Mouse (Mus musculus): ENCODE measurements around the gene Mbl1. TPM values are rescaled to one million over a fixed set of nuclear protein-coding genes. Genes with fewer than 3 reads are reported as not detected.

Gene Mbl1
- total RNA-seq, 2 experiments from 2014 or later = 13.2 to 31.6 TPM

DNA sequence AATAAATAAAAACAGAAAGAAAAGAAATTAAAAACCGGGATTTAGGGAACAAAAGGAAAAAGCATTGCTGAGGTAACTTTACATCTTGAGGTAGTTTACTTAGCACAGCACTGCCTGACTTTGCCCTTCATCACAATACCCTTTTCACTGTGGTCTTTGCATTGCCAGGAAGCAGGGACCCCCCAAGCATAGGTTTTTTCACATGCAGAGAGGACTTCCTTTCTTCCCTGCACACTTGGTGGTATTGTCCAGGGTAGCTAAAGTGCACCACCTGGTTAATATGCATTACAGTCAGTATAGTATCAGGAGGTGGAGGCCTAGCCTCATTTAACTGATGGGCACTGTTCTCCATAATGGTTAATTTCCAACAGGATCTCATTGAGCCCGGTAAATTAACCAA is 38.2 kb downstream of the Mbl1 start:
- no peak for DNase-seq

DNA sequence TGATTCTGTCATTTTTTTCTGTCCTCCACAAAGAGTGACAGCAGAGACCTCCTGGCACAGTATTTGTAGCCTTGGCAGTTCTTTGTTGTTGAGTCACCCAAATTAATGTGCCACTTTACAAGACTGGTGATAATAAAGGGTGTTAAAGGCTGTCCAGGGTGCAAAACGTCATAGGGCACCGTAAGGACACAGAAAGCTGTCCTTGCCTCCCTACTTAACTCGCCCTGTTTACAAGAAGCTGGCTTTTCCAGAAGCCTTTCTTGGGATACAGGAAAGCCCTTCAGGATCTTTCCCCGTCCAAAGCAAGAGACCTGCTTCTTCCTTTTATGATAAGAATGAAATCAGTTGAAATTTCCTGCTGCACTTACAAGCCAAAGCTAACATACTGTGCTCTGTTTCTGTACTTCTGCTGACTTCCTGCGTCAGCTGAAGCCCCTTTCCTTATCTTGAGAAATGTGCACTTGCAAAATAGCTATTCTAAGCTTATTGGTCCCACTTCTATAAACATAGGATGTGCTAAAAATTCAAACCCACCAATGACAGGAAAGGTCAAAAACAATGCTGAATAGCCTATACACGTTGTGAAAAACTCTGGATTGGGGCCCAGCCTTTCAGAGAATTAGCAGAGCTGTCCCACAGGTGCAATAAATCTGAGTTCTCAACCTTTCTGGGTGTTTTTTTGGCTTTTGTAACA is 46.9 kb downstream of the Mbl1 start:
- peak; percentile 54 for DNase-seq

Other genes starting within 250 kb of the Mbl1 start
- gene Tspan14, start 184.7 kb upstream of the Mbl1 start, total RNA-seq (2021) = 10 to 100 TPM; 50.0 to 53.8 TPM
- gene Fam213a, start 137.7 kb upstream of the Mbl1 start, total RNA-seq (2021) = 100 to 1,000 TPM; 230 to 232 TPM
- gene Dydc2, start 82.2 kb upstream of the Mbl1 start, total RNA-seq (2021) = not detected
- not detected for gene Dydc1, start 78.5 kb upstream of the Mbl1 start, total RNA-seq (2021)
- gene Mat1a, start 46.4 kb upstream of the Mbl1 start, total RNA-seq (2021) = 100 to 1,000 TPM; 113 to 329 TPM
- gene Sftpa1, start 19.7 kb upstream of the Mbl1 start, total RNA-seq (2021) = under 1 TPM; 0.42 to 0.55 TPM
- not detected for gene Sftpd, start 33.7 kb downstream of the Mbl1 start, total RNA-seq (2021)
- gene Gm2832, start 127.3 kb downstream of the Mbl1 start, total RNA-seq (2021) = under 1 TPM in 1 of 2 experiments, not detected in 1; 0.30 TPM
- not detected for gene Gm5798, start 197.2 kb downstream of the Mbl1 start, total RNA-seq (2021)
- not detected for gene Gm7945, start 234.9 kb downstream of the Mbl1 start, total RNA-seq (2021)